Mouse (Mus musculus) gastrocnemius, postnatal 10 days (tissue): ENCODE measurements around the gene Tmem236. TPM values are rescaled to one million over a fixed set of nuclear protein-coding genes. Genes with fewer than 3 reads are reported as not detected.

Experiments
- DNase-seq: peaks from one replicate; pipeline ENCODE4 v3.0.0; 2021; ENCODE audit warnings: mixed read lengths
- microRNA-seq, 2 experiments: library from miRNA; unstranded; fragments of <30 nt; microRNA quantifications; one replicate each; pipeline ENCODE4 v1.2.0; 2021
- total RNA-seq, 2 experiments: library from RNA; stranded (reverse); gene quantifications; 2 replicates each; pipeline ENCODE4 v1.2.3; 2021

Gene Tmem236
- total RNA-seq, 2 experiments from 2014 or later, result 0.31 to 0.59 TPM

DNA sequence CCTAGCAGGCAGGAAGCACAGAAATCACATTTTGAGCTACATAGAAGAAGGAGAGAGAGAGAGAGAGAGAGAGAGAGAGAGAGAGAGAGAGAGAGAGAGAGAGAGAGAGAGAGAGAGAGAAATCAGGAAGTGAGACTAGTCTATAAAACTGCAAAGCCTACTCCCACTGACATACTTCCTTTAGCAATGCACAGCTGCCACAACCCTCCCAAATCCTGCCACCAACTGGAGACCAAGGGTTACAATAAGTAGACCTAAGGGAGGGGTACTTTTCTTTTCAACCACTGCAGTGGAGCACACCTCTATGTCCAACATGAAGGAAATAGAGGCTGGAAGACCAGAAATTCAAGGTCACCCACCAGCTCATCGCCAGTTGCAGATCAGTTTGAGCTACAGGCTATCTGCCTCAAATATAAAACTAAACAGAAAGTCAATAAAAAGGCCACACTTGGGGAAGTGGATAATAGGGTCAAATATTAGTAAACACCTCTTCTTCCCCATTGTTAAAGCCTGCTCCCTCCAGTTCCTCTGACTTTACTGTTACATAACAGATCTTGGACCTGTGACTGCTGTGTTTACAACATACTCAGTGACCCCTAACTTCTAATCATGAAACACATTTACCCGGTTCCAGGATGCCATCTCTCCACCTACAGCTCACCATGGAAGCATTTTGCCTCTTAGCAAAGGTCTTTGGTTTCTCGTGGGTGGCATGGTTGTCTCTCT lies 75.7 kb downstream of the Tmem236 start:
- no peak for DNase-seq

- DNase-seq, result no peak
These were observed 77.6 kb downstream of the Tmem236 start for GRCm38 (mm10) chr2:14251938-14252337.

- no peak for DNase-seq
These were observed 84.1 kb downstream of the Tmem236 start for GRCm38 (mm10) chr2:14258345-14258850.

GRCm38 (mm10) chr2:14262090-14262489 lies 87.8 kb downstream of the Tmem236 start:
- DNase-seq, result no peak

GRCm38 (mm10) chr2:14269160-14269559 lies 94.8 kb downstream of the Tmem236 start:
- no peak for DNase-seq

Small RNA genes lying within 50 kb of the gene (microRNA-seq; reads per million reads assigned to microRNA genes)
- gene Mir511, result 6.4 to 21.3 reads per million in 2 experiments

Other genes starting within 250 kb of the Tmem236 start
- 100 to 1,000 TPM; 327 to 343 TPM for gene Hacd1, start 118.4 kb upstream of the Tmem236 start, total RNA-seq
- gene Stam, start 100.4 kb upstream of the Tmem236 start, total RNA-seq, result 10 to 100 TPM; 35.9 to 45.9 TPM
- 10 to 100 TPM; 34.4 to 36.6 TPM for gene Mrc1, start 54.9 kb downstream of the Tmem236 start, total RNA-seq
- gene Slc39a12, start 213.8 kb downstream of the Tmem236 start, total RNA-seq, result under 1 TPM; 0.70 to 0.75 TPM